Mouse (Mus musculus) left cerebral cortex, postnatal 14 days (tissue): Measurements from ENCODE around the gene Cox5a. TPM values are rescaled to one million over a fixed set of nuclear protein-coding genes. Genes with fewer than 3 reads are reported as not detected.

Experiments used
- DNase-seq, 2 experiments: peaks; one replicate each; pipeline ENCODE4 v3.0.0; 2021 to 2022; ENCODE audit warnings: low spot score in 2 of 2, mixed read lengths in 1 of 2
- intact Hi-C: fragments of 180-260 bp; cut with DNase I; formaldehyde crosslinking; loops from one replicate; pipeline ENCODE4 v1.15.1; 2025
- long read RNA-seq, 2 experiments: library from polyadenylated mRNA; stranded (forward); transcript quantifications; one replicate each; pipeline ENCODE4 v2.0.0; 2021
- total RNA-seq, 2 experiments: library from RNA; stranded (reverse); gene quantifications; 2 replicates each; pipeline ENCODE4 v1.2.3; 2021

Gene Cox5a
- 100 to 1,000 TPM; 481 to 515 TPM for total RNA-seq
- long read RNA-seq, experiment 1, transcript Cox5a-201 (5 exons, 645 nt) = major isoform, 266 of 275 reads
- long read RNA-seq, experiment 1, partial matches to known transcripts = 9 of 275 reads
- long read RNA-seq, experiment 1, other reads (novel, unspliced or antisense) = 0 of 275 reads
- long read RNA-seq, experiment 2, transcript Cox5a-201 (5 exons, 645 nt) = major isoform, 200 of 206 reads
- long read RNA-seq, experiment 2, partial matches to known transcripts = 5 of 206 reads
- long read RNA-seq, experiment 2, other reads (novel, unspliced or antisense) = 1 of 206 reads

DNA sequence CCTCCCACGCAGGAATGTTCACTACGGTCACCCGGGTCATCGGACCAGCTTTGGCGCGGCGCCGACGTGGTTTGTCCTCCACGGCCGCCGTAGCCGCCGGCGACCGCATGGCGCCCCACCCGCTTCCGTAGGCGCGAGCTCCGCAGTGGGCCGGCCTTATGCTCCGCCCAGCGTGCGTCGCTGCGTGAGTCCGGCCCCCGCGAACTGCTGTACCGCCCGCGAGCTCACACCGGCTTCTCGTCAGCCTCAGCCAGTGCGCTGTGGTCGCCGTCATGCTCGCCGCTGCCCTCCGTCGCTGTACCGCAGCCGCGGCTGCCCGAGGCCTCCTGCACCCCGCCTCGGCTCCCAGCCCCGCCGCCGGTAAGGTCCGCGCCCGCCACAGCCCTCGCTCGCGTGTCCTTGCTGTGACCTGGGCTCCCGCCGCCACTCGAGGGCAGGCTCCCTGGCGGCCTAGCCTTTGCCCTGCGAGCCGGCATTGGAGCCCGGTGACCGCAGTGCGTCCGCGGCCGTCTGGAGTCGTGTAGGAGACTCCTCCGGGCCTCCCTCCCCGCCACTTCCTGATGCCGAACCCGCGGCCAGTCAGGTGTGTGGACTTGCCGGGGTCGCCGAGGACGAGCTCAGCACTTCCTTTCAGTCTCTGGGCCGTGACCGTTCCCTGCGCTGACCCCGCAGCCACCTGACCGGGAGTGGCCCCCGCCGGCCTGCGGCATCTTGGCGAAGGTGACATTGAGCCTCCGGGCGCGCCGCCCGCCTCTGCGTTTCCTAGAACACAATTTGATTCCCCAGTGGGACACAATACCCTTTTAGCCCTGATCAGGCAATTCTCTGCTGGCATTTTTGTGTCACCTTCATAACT, at the start of gene Cox5a:
Gene Cox5a (plus strand): TSS at position 219 of the 856 bp plus-strand sequence.
- DNase-seq = peak; percentile 94
- intact Hi-C loops = loop anchor here (5.0 kb wide), 1 partner anchor 131 kb away; the partner anchor contains the start of gene Csk

DNA sequence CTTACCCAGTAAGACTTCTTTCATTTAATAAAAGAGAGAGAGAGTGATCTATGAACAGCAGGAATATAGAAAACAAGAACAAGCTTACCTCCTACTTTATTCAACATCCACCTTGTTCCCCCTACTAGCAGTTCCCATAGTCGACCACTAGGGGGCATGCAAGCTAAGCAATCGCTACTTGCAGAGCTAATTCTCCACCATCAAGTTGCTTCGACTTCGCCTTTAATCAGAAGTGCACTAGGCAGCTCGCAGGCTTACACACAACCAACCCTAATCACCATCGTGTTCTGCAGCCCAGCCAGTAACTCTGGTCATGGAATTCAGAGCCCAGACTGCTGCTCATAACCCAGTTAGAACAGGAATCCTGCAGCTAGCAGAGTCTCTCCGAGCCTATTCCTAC, 35.3 kb upstream of the Cox5a start:
- peak; percentile 90 to 92 for DNase-seq
- intact Hi-C loops = loop anchor here (1.0 kb wide), 1 partner anchor 32 kb away; no protein-coding TSS in a partner anchor

DNA sequence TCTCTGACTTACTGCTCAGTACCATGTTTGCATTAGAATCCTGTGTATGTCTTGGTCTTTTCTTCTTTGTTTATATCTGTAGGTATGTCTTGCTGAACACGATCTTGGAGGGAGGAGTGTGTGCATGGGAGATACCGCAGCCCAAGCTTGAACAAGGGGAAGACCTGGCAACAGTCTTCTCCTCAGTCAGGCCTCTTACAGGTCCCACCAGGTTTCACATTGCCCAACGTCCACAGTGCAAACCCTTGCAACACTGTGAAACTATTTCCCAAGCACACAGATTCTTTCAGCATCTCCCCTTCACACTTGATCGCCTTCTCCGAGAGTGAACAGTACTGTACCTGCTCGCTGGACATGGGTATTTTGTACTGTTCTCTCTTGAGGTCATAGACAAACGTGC, 33.3 kb upstream of the Cox5a start:
- DNase-seq = no peak
- intact Hi-C loops = no loop called here

DNA sequence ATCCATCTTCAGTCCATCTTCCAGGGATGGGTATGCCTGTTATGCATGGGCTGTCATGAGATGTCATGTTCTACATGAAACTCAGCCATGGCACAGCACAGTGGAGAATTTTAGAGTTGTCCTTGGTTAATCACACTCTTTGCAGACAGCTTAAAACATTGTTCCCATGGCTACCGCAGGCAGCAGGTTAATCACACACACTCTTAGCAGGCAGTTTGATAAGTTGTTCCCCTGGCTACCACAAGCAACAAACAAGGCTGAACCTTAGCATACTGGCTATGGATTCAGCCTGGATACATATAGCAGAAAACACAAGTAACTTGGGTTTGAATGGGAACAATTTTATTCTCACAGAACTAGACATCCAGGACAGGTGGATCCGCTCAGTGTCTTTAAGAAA, 27.5 kb upstream of the Cox5a start:
- DNase-seq = peak in 1 of 2 experiments; percentile 22
- intact Hi-C loops = no loop called here

DNA sequence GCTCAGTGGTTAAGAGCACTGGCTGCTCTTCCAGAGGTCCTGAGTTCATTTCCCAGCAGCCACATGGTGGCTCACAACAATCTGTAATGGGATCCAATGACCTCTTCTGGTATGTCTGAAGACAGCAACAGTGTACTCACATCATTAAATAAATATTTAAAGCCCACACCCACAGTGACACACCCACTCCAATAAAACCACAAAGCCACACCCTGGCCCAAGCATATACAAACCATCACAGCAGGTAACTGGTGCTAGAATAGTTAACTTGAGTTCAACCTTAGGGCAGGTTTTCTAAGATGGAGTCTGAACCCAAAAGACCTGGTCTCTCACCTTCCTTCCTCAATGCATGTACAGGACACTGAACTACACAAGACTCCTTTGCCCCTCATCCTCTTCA, 26.1 kb upstream of the Cox5a start:
- no peak for DNase-seq

DNA sequence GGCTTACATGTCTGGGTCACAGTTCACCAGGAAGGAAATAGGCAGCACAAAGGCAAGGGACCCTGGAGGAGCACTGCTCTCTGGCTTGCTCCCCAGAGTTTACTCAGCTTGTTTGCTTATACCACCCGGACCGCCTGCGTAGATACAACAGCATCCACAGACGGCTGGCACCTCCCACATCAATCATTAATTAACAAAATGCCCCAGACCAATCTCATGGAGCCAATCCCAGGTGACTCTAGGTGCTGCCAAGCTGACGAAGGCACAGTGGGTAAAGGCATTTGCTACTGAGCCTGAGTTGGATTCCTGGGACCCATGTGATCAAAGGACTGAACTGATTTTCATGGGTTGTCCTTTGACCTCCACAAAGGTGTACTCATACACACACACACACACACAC, 23.8 kb upstream of the Cox5a start:
- no peak for DNase-seq
- intact Hi-C loops = no loop called here

More for the DNA sequence above, 26.1 kb upstream of the Cox5a start:
- intact Hi-C loops = no loop called here

DNA sequence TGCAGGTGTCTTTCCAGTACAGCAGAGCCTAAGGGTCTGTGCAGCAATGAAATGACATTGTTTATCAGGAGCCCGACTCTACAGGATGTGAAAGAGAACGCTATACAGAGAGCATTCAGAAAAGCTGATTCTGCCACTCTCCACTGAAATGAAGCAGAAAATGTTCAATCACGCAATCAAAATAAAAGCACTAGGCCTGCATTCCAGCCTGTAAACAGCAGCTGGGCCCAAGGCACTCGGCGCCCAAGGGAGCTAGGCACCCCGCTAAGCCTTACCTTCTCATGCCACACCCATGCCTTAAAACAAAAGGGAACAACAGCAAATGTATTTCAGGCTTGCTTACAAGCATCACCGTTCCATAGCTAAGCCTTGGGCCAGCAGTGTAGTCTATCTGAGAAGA, 22.5 kb upstream of the Cox5a start:
- intact Hi-C loops = no loop called here
- no peak for DNase-seq

DNA sequence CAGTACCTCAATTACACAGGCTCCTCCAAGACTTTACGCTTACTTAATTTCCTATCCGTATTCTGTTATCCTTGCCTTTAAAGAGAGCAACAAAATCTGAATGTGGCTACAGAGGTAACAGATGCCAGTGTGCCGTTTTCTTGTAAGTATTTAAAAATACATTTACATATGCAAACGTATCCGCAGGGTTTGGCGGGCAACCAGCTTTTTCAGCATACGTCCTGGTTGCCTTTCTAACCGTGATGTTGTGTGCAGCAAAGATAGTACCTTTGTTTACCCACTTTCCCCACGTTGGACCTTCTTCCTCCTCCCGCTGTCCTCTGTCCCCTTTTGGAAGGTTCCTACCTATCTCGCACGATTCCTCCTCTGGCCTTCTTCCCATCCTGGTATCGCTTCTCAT, 19.6 kb upstream of the Cox5a start:
- intact Hi-C loops = no loop called here
- DNase-seq = peak; percentile 65 to 77

DNA sequence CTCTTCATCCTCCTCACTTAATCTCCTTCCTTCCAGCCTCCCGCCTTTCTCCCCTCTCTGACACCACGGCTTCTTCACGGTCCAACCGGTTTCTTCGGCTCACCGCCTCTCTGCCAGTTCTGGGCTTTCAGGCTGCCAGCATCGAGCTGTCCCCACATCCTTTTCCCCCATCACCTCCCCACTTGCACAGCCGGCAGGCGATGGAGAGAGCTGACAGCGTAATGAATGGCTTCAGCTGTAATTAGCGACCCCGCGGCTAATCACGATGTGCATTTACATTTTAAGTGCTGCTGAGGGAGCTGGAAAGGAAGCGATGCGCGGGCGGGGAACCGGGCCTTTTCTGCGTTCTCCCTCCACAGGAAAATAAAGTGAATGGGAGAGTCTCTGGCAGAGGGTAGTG, 19.2 kb upstream of the Cox5a start:
- intact Hi-C loops = no loop called here
- peak in 1 of 2 experiments; percentile 72 for DNase-seq

DNA sequence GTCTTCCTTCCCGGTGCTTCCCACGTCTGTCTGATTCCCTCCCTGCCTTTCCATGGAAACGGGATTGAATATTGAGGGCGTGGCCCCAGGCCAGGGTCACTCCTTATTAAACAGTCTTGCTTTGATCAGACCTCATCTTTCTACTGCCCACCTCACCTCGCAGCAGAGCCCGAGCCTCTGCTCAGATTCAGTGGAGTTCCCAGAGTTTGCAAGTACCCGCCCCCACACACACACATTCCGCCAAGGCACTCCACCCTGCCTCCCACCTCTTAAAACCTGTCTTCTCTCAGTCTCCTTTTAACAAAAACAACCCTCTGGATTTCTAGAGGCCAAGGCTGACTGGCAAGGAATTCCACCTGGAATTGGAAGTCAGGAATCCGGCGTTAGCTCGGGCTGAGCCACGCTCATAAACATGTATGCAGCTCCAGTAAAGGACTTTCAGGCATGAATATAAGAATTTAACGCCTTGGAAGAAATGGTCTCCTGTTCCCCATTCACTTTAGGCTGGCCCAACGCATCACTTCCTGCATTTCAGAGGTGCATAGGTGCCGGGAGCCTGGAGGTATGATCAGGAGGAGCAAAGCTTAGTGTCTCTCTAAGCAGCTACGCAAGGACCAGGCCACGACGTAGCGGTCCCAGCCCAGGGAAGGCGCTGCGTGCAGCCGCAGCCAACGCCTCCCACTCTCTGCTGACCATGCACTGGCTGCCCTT, 18.0 kb upstream of the Cox5a start:
- DNase-seq = peak in 1 of 2 experiments; percentile 55
- intact Hi-C loops = no loop called here

DNA sequence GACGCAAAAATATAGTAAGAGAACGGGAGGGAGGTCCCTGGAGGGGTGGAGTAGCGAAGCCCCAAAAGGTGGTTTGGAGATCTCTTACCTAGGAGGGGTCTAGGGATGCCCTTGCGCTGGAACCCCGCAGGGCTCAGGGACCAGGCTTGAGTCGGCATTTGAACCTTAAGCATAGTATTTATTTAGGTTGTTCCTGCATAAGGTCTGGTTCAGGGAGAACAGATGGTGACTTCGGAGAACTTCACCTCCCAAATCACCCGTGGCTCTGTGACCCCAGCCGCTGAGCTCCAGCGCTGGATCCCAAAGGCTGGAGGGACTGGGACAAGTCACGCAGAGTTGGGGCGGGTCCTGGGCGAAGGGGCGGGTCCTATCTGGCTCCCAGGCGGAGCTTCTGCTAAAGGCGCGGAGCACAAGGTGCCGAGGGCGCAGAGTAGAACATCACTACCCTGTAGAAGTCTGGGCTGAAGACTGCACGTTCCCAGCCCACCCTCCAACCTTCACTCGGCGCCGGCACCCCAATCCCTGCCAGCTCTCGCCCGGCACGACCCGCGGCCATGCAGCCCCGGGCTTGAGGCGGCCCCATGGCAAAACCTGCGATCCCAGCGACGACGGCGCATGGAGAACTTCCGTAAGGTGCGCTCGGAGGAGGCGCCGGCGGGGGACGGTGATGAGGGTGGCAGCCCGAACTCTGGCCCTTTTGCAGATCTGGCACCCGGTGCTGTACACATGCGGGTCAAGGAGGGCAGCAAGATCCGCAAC, 17.3 kb upstream of the Cox5a start, which contains the start of gene Rpp25:
Gene Rpp25 (plus strand): TSS at position 405 of the 759 bp plus-strand sequence.
- intact Hi-C loops = no loop called here
- peak in 1 of 2 experiments; percentile 55 for DNase-seq

DNA sequence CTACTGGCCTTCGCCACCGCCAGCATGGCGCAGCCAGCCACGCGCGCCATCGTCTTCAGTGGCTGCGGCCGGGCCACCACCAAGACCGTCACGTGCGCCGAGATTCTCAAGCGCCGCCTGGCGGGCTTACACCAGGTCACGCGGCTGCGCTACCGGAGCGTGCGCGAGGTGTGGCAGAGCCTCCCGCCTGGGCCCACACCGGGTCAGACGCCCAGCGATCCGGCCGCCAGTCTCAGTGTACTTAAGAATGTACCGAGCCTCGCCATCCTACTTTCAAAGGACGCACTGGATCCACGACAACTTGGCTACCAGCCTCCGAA, 16.7 kb upstream of the Cox5a start:
- intact Hi-C loops = no loop called here
- peak in 1 of 2 experiments; percentile 67 for DNase-seq

DNA sequence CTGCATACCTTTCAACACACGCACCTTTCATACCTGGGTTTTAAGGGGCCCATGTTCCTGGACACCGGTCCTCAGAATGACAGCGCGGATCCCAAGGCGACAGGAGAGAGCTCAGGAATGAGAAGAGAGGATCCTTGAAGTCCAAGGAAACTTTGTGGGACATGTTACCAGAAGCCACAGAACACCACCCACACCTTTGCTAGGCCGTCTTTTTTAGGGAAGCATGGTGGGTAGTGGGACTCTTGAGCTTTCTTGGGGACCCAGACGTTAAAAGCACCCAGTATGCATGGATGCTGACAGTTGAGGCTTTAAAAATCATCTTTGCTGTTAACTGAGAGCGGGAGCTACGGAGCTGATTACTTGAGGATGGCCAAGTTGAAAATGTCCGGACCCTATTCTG, 16.2 kb upstream of the Cox5a start:
- no peak for DNase-seq
- intact Hi-C loops = no loop called here

DNA sequence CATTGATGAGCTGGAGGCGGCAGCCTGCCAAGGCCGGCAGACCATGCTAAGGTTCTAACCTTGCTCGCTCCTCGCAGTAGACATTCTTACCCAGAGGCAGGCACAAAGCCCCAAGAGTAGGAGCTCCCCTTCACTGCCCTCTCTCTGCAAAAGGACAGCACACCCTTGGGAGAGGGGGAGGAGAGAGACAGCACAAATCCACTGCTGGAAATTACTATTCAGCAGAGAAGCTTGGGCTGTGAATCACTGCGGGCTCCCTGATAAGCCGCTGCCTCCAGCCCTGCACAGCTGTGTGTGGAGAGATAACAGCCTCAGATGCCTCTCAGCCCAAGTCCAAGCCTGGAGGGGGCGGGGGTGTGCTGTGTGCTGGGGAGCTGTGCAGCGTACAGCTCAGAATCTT, 15.4 kb upstream of the Cox5a start:
- intact Hi-C loops = no loop called here
- DNase-seq = peak; percentile 58 to 78

DNA sequence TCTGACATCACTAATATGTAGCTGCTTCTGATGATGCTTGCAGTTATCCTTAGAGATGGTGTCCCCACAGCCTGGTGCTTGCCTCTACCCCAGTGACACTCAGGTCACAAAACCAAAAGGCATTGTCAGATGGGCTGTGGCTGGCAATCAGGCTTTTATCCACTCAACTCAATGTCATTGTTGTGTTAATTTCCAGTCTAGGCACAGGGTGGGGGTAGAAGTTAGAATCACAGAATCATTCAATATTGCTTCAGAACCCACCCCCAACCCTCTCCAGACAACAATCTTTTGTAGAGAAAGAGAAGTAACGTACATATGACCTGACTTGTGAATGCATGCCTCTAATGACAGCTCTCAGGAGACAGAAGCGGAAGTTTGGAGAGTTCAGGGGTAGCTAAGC, 10.5 kb upstream of the Cox5a start:
- intact Hi-C loops = loop anchor here (10.0 kb wide), 2 partner anchors 46 to 306 kb away; partner anchors contain the start of gene Scamp5
- no peak for DNase-seq

DNA sequence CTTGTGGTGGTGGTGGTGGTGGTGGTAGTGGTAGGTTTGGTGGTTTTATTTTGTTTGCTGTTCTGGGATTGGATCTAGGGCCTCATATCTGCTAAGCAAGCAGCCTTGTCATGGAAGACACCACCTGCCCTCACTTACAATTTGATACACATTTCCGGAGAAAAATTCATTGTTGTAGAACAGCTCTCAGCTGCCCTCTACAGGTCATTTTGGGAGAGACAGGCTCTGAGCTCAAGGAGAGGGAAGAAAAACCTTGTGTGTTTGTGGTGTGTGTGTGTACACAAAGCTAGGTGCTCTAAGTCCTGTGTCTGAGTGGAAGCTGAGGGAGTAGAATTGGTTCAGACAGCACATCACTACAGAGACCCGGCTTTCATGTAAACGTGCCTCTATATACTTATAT, 4.0 kb upstream of the Cox5a start:
- DNase-seq = peak; percentile 71 to 75
- intact Hi-C loops = loop anchor here (1.0 to 10.0 kb wide), 3 partner anchors 32 to 312 kb away; partner anchors contain the start of gene Scamp5

DNA sequence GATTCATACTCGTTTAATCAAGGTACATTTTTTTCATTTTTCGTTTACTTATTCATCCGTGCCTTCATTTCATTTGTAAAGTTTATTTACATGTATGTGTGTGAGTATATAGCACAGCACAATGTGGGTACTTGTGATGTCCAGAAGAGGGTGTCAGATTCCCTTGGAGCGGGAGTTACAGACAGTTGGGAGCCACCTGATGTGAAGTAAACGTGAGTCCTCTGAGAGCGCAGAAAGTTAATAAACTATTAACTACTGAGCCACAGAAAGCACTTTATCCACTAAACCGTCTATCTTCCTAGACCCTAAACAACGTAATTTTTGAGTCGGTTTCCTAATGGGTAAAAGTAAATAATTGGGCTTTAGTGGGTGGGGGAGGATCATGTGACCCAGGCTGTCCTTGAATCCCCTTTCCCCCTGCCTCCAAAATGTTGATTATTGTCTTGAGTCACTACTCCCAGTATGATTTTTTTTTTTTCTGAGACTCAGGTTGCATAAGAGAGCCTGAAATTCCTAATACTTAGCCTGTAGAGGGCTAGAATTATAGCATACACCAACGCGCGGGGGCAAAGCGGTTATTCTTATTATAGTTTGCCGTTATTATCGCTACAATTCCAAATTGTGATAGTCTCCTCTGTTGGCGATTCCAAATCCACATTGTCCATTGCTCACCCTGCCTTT, 559 bp upstream of the Cox5a start:
- intact Hi-C loops = loop anchor here (5.0 kb wide), 1 partner anchor 132 kb away; the partner anchor contains the start of gene Csk

DNA sequence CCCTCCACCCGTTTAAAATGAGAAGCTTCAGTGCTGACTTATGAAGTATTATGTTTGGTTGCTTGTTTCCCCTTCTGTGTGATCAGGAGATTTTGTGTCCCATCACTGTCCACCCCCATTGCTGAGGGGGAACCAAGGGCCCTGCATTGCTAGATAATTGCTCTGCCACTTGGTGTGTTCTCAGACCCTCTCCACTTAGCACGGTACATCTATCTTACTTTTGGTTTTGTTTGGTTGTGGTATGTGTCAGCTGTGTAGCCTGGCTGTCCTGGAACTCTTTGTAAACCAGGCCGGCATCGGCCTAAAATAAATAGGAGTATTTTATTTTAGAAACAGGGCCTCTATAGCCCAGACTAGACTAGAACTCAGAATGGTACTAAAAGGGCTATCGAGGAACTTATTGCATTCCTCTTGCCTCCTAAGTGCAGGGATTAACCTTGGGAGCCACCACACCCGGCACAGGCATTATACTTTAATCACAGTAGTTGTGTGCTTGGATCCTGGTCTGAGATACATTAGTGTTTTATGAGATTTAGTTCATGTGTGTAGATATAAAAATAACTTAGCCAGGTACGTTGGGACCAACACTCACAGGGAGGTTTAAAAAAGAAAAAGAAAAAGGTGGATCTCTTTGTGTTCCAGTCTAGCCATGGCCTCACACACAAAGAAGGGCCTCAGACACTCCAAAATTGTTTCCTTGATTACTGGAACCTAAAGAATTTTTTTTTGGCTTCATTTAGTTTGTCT, 1.2 kb downstream of the Cox5a start:
- intact Hi-C loops = loop anchor here (5.0 kb wide), 1 partner anchor 130 kb away; the partner anchor contains the start of gene Csk
- no peak for DNase-seq

More for the DNA sequence above, 559 bp upstream of the Cox5a start:
- DNase-seq = no peak
